Mouse (Mus musculus) G1E (cell line): ENCODE results near the gene Bche. TPM values are rescaled to one million over a fixed set of nuclear protein-coding genes. Genes with fewer than 3 reads are reported as not detected.

Source experiments
- ATAC-seq: 2 replicates; pipeline ENCODE4 v1.8.0; 2016; ENCODE audit warnings: mild to moderate bottlenecking; ENCODE audit not compliant: insufficient number of reproducible peaks, poor library complexity, low FRiP score, severe bottlenecking; ENCODE audit errors: extremely low read depth
- DNase-seq: peaks from one replicate; pipeline ENCODE4 v3.0.0; 2012; ENCODE audit warnings: low spot score
- H3K27me3 ChIP-seq: 2 replicates; pipeline ENCODE4 v1.6.1; 2012; ENCODE audit warnings: mild to moderate bottlenecking, low read length, inconsistent platforms; ENCODE audit not compliant: insufficient read depth
- H3K36me3 ChIP-seq: replicated peaks from 2 replicates; pipeline ENCODE3; 2012; ENCODE audit warnings: mild to moderate bottlenecking, inconsistent platforms
- H3K4me1 ChIP-seq: 2 replicates; pipeline ENCODE4 v1.6.1; 2012; ENCODE audit warnings: low read depth, low read length, inconsistent platforms, mixed read lengths; ENCODE audit not compliant: insufficient read depth
- H3K4me3 ChIP-seq: 2 replicates; pipeline ENCODE4 v1.5.1; 2012; ENCODE audit warnings: low read depth, mild to moderate bottlenecking, inconsistent platforms, low read length, moderate library complexity, mixed read lengths
- H3K9me3 ChIP-seq: replicated peaks from 2 replicates; pipeline ENCODE4 v1.6.1; 2012; ENCODE audit warnings: inconsistent platforms
- CTCF ChIP-seq: IDR thresholded peaks from 2 replicates; pipeline ENCODE4 v1.5.1; 2012; ENCODE audit warnings: low read depth, low read length, inconsistent platforms, mixed read lengths
- GATA1 ChIP-seq: IDR thresholded peaks from 2 replicates; pipeline ENCODE4 v1.6.1; 2012; ENCODE audit warnings: borderline replicate concordance, low read length, inconsistent platforms, mixed read lengths
- GATA2 ChIP-seq: IDR thresholded peaks from 2 replicates; pipeline ENCODE4 v1.6.1; 2012; ENCODE audit warnings: low read depth, low read length, inconsistent platforms, borderline replicate concordance
- POLR2AphosphoS5 ChIP-seq: IDR thresholded peaks from 2 replicates; pipeline ENCODE4 v1.6.1; 2012; ENCODE audit warnings: low read depth, low read length, inconsistent platforms; ENCODE audit not compliant: insufficient replicate concordance
- TAL1 ChIP-seq: conservative IDR thresholded peaks from 2 replicates; pipeline ENCODE4 v1.6.1; 2012; ENCODE audit warnings: low read depth, low read length, inconsistent platforms, mixed read lengths
- polyA plus RNA-seq: library from polyadenylated mRNA; stranded (reverse); fragments of >175 nt; gene quantifications from 2 replicates; pipeline ENCODE4 v1.2.3, GENCODE M21; 2012
- total RNA-seq, 2 experiments: library from RNA; stranded (forward) in 1 of 2; stranded (reverse) in 1 of 2; fragments of 200-1000 nt in 1 of 2; fragments of >200 nt in 1 of 2; fragmentation: Nextera tagmentation in 1 of 2; gene quantifications; 2 replicates each; pipeline ENCODE4 v1.2.3; 2014 to 2017

The Bche gene
- not detected in 2 replicates for total RNA-seq (2014; fragmentation: Nextera tagmentation)
- total RNA-seq (2017): 0.06 and 0.16 TPM in 2 replicates
- polyA plus RNA-seq: not detected in 2 replicates

- H3K4me1 ChIP-seq: no peaks in the 10 kb centered on the region
- H3K4me3 ChIP-seq: no peak within 1 kb of the TSS
- H3K27me3 ChIP-seq: no peaks in the 10 kb centered on the region
- TF ChIP-seq POLR2AphosphoS5 (no peak), CTCF (no peak), GATA2 (no peak), GATA1 (no peak)
- no peaks in the 10 kb centered on the region for H3K36me3 ChIP-seq
- no peak for DNase-seq
- H3K9me3 ChIP-seq: 0 out of 2 replicates have a peak, but pooled peaks cover 2% of the 10 kb centered on the region
- no peak for ATAC-seq
Measured at GRCm38 (mm10) chr3:73708410-73708714, at the start of gene Bche. TSS of gene Bche (minus strand) at chr3:73708415.

- DNase-seq (no peak), ATAC-seq (no peak)
- H3K27me3 ChIP-seq: no peaks in the 10 kb centered on the region
- no peak overlapping the region for H3K4me3 ChIP-seq
- H3K4me1 ChIP-seq: no peaks in the 10 kb centered on the region
- no peaks in the 10 kb centered on the region for H3K36me3 ChIP-seq
- TF ChIP-seq TAL1 (no peak), GATA2 (no peak), CTCF (no peak), POLR2AphosphoS5 (no peak), GATA1 (no peak)
- no peaks in the 10 kb centered on the region for H3K9me3 ChIP-seq
Measured at GRCm38 (mm10) chr3:73741998-73742397, 33.8 kb upstream of the Bche start.

GRCm38 (mm10) chr3:73731677-73732076, 23.5 kb upstream of the Bche start:
- H3K36me3 ChIP-seq: no peaks in the 10 kb centered on the region
- TF ChIP-seq GATA1 (no peak), CTCF (no peak), POLR2AphosphoS5 (no peak), TAL1 (no peak), GATA2 (no peak)
- H3K4me3 ChIP-seq: no peak overlapping the region
- H3K4me1 ChIP-seq: no peaks in the 10 kb centered on the region
- DNase-seq (no peak), ATAC-seq (0 out of 2 replicates have a peak, but pooled peaks have one; percentile 8)
- H3K9me3 ChIP-seq: no peaks in the 10 kb centered on the region
- no peaks in the 10 kb centered on the region for H3K27me3 ChIP-seq

- Histone ChIP-seq H3K27me3 (no peaks in the 10 kb centered on the region), H3K9me3 (no peaks in the 10 kb centered on the region), H3K4me1 (no peaks in the 10 kb centered on the region), H3K4me3 (no peak overlapping the region), H3K36me3 (no peaks in the 10 kb centered on the region)
- no peak for ATAC-seq
- DNase-seq: no peak
- TF ChIP-seq CTCF: no peak
- TF ChIP-seq POLR2AphosphoS5: no peak
- no peak for TF ChIP-seq TAL1
- TF ChIP-seq GATA2: no peak
- no peak for TF ChIP-seq GATA1
Measured at GRCm38 (mm10) chr3:73729511-73729910, 21.3 kb upstream of the Bche start.

- Histone ChIP-seq H3K4me3 (no peak overlapping the region), H3K4me1 (no peaks in the 10 kb centered on the region), H3K9me3 (no peaks in the 10 kb centered on the region), H3K36me3 (no peaks in the 10 kb centered on the region), H3K27me3 (no peaks in the 10 kb centered on the region)
- TF ChIP-seq GATA2: no peak
- no peak for TF ChIP-seq TAL1
- TF ChIP-seq POLR2AphosphoS5: no peak
- DNase-seq (no peak), ATAC-seq (no peak)
Measured at GRCm38 (mm10) chr3:73725711-73726110, 17.5 kb upstream of the Bche start.

GRCm38 (mm10) chr3:73724869-73725268, 16.7 kb upstream of the Bche start:
- H3K4me3 ChIP-seq: no peak overlapping the region
- no peaks in the 10 kb centered on the region for H3K9me3 ChIP-seq
- H3K36me3 ChIP-seq: no peaks in the 10 kb centered on the region
- no peak for DNase-seq
- ATAC-seq: no peak
- H3K4me1 ChIP-seq: no peaks in the 10 kb centered on the region
- H3K27me3 ChIP-seq: no peaks in the 10 kb centered on the region
- TF ChIP-seq POLR2AphosphoS5: no peak
- no peak for TF ChIP-seq GATA2
- TF ChIP-seq CTCF: no peak
- no peak for TF ChIP-seq TAL1
- no peak for TF ChIP-seq GATA1

GRCm38 (mm10) chr3:73717610-73718284, 9.5 kb upstream of the Bche start:
- Histone ChIP-seq H3K4me1 (no peaks in the 10 kb centered on the region), H3K9me3 (no peaks in the 10 kb centered on the region), H3K4me3 (no peak overlapping the region), H3K36me3 (no peaks in the 10 kb centered on the region), H3K27me3 (no peaks in the 10 kb centered on the region)
- no peak for DNase-seq
- TF ChIP-seq POLR2AphosphoS5 (no peak), GATA2 (no peak), GATA1 (no peak), CTCF (no peak), TAL1 (no peak)
- ATAC-seq: no peak
